Mouse (Mus musculus) testis, adult 2 months (tissue): ENCODE data around the gene Siah3. TPM values are rescaled to one million over a fixed set of nuclear protein-coding genes. Genes with fewer than 3 reads are reported as not detected.

Experiments
- H3K27ac ChIP-seq: fragments of 200-500 bp; 2 replicates; pipeline ENCODE4 v1.5.1; 2012; ENCODE audit warnings: low read depth, low read length; ENCODE audit not compliant: control insufficient read depth, insufficient read depth
- H3K27me3 ChIP-seq: fragments of 200-500 bp; 2 replicates; pipeline ENCODE4 v1.6.1; 2012; ENCODE audit warnings: mild to moderate bottlenecking, low read length, moderate library complexity; ENCODE audit not compliant: control insufficient read depth, insufficient read depth
- H3K36me3 ChIP-seq: fragments of 200-500 bp; 2 replicates; pipeline ENCODE4 v1.6.1; 2012; ENCODE audit warnings: mild to moderate bottlenecking, low read length; ENCODE audit not compliant: control insufficient read depth, insufficient read depth
- H3K4me1 ChIP-seq: fragments of 200-500 bp; 2 replicates; pipeline ENCODE4 v1.6.1; 2012; ENCODE audit warnings: low read length; ENCODE audit not compliant: control insufficient read depth, insufficient read depth
- H3K4me3 ChIP-seq: fragments of 200-500 bp; 2 replicates; pipeline ENCODE4 v1.5.1; 2012; ENCODE audit warnings: low read depth, mild to moderate bottlenecking, low read length, moderate library complexity, mixed read lengths; ENCODE audit not compliant: control insufficient read depth
- CTCF ChIP-seq: fragments of 200-500 bp; IDR thresholded peaks from 2 replicates; pipeline ENCODE4 v1.5.1; 2012; ENCODE audit warnings: low read depth, mild to moderate bottlenecking, inconsistent platforms, low read length, moderate library complexity; ENCODE audit not compliant: control insufficient read depth, insufficient read depth, insufficient replicate concordance
- POLR2A ChIP-seq: fragments of 200-500 bp; IDR thresholded peaks from 2 replicates; pipeline ENCODE4 v1.6.1; 2012; ENCODE audit warnings: low read depth, mild to moderate bottlenecking, inconsistent platforms, low read length, moderate library complexity; ENCODE audit not compliant: control insufficient read depth
- polyA plus RNA-seq: library from polyadenylated mRNA; depleted of rRNA; stranded (reverse); fragments of >200 nt; gene quantifications from 2 replicates; pipeline ENCODE4 v1.2.3, GENCODE M21; 2012

Siah3 gene
- polyA plus RNA-seq, 1 experiment, result not detected

- H3K27me3 ChIP-seq, result no peaks in the 10 kb centered on the region
- no peak overlapping the region for H3K27ac ChIP-seq
- no peak for TF ChIP-seq CTCF
- TF ChIP-seq POLR2A, result no peak
- H3K4me3 ChIP-seq, result no peak overlapping the region
- H3K36me3 ChIP-seq, result no peaks in the 10 kb centered on the region
- H3K4me1 ChIP-seq, result peaks cover 4% of the 10 kb centered on the region; the same call in 1 of the 2 replicates
Measured at GRCm38 (mm10) chr14:75524648-75525047, 68.9 kb downstream of the Siah3 start.

DNA sequence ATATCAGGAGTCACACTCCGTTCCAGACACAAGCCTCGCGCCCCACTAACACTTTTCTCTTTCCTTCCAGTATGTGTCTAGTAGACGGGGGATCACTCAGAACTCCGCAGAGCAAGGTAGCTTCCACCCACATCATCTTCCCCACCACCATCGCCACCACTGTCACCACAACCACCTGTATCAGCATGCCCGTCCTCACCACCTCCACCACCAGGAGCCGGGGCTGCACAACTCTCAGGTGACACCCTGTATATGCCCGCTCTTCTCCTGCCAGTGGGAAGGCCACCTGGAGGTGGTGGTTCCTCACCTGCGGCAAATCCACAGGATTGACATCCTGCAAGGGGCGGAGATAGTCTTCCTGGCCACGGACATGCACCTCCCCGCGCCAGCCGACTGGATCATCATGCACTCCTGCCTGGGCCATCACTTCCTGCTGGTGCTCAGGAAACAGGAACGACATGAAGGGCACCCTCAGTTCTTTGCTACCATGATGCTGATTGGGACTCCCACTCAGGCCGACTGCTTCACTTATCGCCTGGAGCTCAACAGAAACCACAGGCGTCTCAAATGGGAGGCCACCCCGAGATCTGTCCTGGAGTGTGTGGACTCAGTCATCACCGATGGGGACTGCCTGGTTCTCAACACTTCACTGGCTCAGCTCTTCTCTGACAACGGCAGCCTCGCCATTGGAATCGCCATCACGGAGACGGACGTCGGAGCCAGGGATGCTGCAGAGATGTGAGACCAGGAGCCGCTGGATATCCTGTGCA is 69.8 kb downstream of the Siah3 start:
- no peak for TF ChIP-seq POLR2A
- TF ChIP-seq CTCF, result no peak
- no peaks in the 10 kb centered on the region for H3K27me3 ChIP-seq
- H3K36me3 ChIP-seq, result no peaks in the 10 kb centered on the region
- no peak overlapping the region for H3K4me3 ChIP-seq
- H3K4me1 ChIP-seq, result peaks cover 4% of the 10 kb centered on the region; the same call in 1 of the 2 replicates
- H3K27ac ChIP-seq, result no peak overlapping the region

DNA sequence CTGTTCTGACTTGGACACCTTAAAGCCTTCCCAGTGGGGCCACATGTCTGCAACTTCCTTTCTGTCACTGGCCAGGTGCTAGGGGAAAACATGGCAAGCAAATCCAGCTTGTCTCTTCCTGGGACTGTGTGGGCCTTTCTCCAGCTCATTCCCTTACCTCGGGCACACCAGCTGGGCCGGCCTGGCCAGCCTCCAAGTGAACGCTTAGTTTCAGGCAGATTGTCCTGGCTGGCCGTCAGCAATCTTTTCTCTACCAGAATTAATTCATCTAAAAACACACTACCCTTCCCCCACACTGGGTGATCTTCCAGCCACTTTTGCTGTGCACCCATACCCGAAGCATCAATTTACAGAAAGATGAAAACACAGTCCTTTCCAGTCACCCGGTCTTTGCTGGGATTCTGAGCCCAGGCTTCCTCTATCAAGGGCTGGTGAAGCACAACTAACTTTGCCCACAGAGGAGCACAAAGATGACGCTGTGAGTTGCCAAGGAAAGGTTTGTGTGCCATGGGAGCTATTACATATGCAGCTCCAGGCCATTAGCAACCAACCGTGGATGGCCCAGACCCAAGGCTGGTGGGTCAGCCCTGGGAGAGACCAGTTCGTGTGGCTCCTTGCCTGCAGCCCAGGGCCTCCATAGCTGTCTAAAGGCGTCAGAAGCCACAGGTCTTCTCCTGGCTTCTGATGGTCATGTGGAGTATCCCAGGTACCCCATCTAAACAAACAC is 71.8 kb downstream of the Siah3 start:
- TF ChIP-seq POLR2A (no peak), CTCF (no peak)
- Histone ChIP-seq H3K27me3 (no peaks in the 10 kb centered on the region), H3K4me1 (peaks cover 4% of the 10 kb centered on the region; the same call in 1 of the 2 replicates), H3K36me3 (no peaks in the 10 kb centered on the region), H3K27ac (no peak overlapping the region), H3K4me3 (no peak overlapping the region)

GRCm38 (mm10) chr14:75530815-75531353 is 75.1 kb downstream of the Siah3 start:
- Histone ChIP-seq H3K4me3 (no peak overlapping the region), H3K4me1 (no peaks in the 10 kb centered on the region; the same call in 1 of the 2 replicates), H3K36me3 (no peaks in the 10 kb centered on the region), H3K27ac (no peak overlapping the region), H3K27me3 (no peaks in the 10 kb centered on the region)
- TF ChIP-seq CTCF (no peak), POLR2A (no peak)

DNA sequence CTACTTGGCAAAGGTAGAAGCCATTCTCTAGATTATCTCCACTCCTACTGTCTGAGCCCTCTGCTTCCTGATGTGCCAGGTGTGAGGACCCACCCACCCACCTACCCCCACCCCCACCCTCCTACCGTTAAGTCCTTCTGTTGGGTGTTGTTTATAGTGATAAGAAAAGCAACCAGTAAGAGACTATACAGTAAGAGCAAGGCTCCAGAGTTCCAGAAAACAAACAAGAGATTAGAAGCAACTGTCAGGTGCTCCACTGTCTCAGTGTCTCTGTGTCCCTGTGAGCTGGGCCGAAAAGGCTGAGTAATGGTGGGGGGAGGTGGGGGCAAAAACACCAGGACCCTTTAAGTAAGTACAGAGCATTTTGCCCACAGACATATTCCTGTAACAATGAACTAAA is 83.4 kb downstream of the Siah3 start:
- no peak overlapping the region for H3K27ac ChIP-seq
- H3K4me1 ChIP-seq, result no peaks in the 10 kb centered on the region
- no peak overlapping the region for H3K4me3 ChIP-seq
- TF ChIP-seq POLR2A, result no peak
- no peak for TF ChIP-seq CTCF
- no peaks in the 10 kb centered on the region for H3K36me3 ChIP-seq
- no peaks in the 10 kb centered on the region for H3K27me3 ChIP-seq

GRCm38 (mm10) chr14:75540216-75540995 is 84.6 kb downstream of the Siah3 start:
- Histone ChIP-seq H3K4me3 (peak overlapping the region; percentile 13; the same call in 1 of the 2 replicates), H3K27me3 (no peaks in the 10 kb centered on the region), H3K27ac (no peak overlapping the region), H3K36me3 (no peaks in the 10 kb centered on the region), H3K4me1 (no peaks in the 10 kb centered on the region)
- TF ChIP-seq CTCF (no peak), POLR2A (no peak)
